Mouse (Mus musculus): ENCODE results near the gene Sh3tc1.
A peak's percentile ranks its signal among the peaks of the same experiment; 100 is the strongest.

Gene Sh3tc1

GRCm38 (mm10) chr5:35685079-35685478 lies 54.7 kb downstream of the Sh3tc1 start:
- DNase-seq (ENCODE audit: low spot score in 2 of 2) = no peak

- peak; percentile 41 to 63 for DNase-seq (ENCODE audit: low spot score in 2 of 2)
Measured at GRCm38 (mm10) chr5:35680958-35681357, 58.8 kb downstream of the Sh3tc1 start.

GRCm38 (mm10) chr5:35679256-35680155 lies 60.3 kb downstream of the Sh3tc1 start, which contains the start of gene Htra3:
Htra3 (minus strand) TSS chr5:35679782.
- peak; percentile 62 to 66 for DNase-seq (ENCODE audit: low spot score in 2 of 2)

GRCm38 (mm10) chr5:35676964-35677363 lies 62.8 kb downstream of the Sh3tc1 start:
- DNase-seq (ENCODE audit: low spot score in 2 of 2) = no peak

- DNase-seq (ENCODE audit: low spot score in 2 of 2) = peak in 1 of 2 experiments; percentile 57
Measured at GRCm38 (mm10) chr5:35674081-35674555, 65.7 kb downstream of the Sh3tc1 start.

GRCm38 (mm10) chr5:35673086-35673485 lies 66.7 kb downstream of the Sh3tc1 start:
- peak; percentile 89 for DNase-seq (ENCODE audit: low spot score in 2 of 2)

- DNase-seq (ENCODE audit: low spot score in 2 of 2) = no peak
Measured at GRCm38 (mm10) chr5:35672581-35672980, 67.2 kb downstream of the Sh3tc1 start.

GRCm38 (mm10) chr5:35671474-35671891 lies 68.3 kb downstream of the Sh3tc1 start:
- DNase-seq (ENCODE audit: low spot score in 2 of 2) = peak; percentile 86 to 87

GRCm38 (mm10) chr5:35670412-35670801 lies 69.4 kb downstream of the Sh3tc1 start:
- DNase-seq (ENCODE audit: low spot score in 2 of 2) = no peak

GRCm38 (mm10) chr5:35669747-35670411 lies 69.9 kb downstream of the Sh3tc1 start:
- DNase-seq (ENCODE audit: low spot score in 2 of 2) = no peak

GRCm38 (mm10) chr5:35666152-35666551 lies 73.6 kb downstream of the Sh3tc1 start:
- DNase-seq (ENCODE audit: low spot score in 2 of 2) = peak in 1 of 2 experiments; percentile 33

GRCm38 (mm10) chr5:35662021-35662545 lies 77.7 kb downstream of the Sh3tc1 start:
- no peak for DNase-seq (ENCODE audit: low spot score in 2 of 2)

GRCm38 (mm10) chr5:35661210-35661609 lies 78.6 kb downstream of the Sh3tc1 start:
- no peak for DNase-seq (ENCODE audit: low spot score in 2 of 2)

- no peak for DNase-seq (ENCODE audit: low spot score in 2 of 2)
Measured at GRCm38 (mm10) chr5:35659503-35659902, 80.3 kb downstream of the Sh3tc1 start.

- DNase-seq (ENCODE audit: low spot score in 2 of 2) = no peak
Measured at GRCm38 (mm10) chr5:35655753-35656485, 83.9 kb downstream of the Sh3tc1 start.

GRCm38 (mm10) chr5:35653743-35654395 lies 85.9 kb downstream of the Sh3tc1 start:
- peak; percentile 66 to 68 for DNase-seq (ENCODE audit: low spot score in 2 of 2)

GRCm38 (mm10) chr5:35652872-35653271 lies 86.9 kb downstream of the Sh3tc1 start:
- DNase-seq (ENCODE audit: low spot score in 2 of 2) = no peak

GRCm38 (mm10) chr5:35652319-35652718 lies 87.5 kb downstream of the Sh3tc1 start:
- DNase-seq (ENCODE audit: low spot score in 2 of 2) = no peak

GRCm38 (mm10) chr5:35648230-35648629 lies 91.6 kb downstream of the Sh3tc1 start:
- no peak for DNase-seq (ENCODE audit: low spot score in 2 of 2)

GRCm38 (mm10) chr5:35647562-35647961 lies 92.2 kb downstream of the Sh3tc1 start:
- peak; percentile 82 to 83 for DNase-seq (ENCODE audit: low spot score in 2 of 2)

All from heart, adult 9 months (tissue).